In the genomic region with DNA sequence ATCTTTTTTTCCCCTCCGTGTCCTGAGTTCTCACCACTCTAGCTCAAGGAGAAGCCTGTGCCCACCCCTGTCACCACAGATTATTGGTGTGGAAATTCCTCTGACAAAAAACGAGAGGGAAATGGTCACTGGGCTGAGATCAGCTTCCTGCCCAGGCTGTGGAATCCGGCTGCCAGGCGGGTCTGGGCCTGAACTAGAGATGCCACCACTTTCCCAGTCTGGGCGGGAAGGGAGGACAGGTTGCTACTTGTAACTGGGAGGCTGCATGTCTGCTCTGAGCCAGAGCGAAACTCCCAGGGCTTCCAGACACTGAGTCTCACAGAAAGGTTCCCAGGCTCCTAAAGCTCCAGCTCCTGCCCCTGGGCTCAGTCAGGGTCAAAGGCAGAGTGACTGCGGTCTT, we compare ENCODE assay signal across 25 mouse cellular contexts. TPM values are rescaled to one million over a fixed set of nuclear protein-coding genes. Genes with fewer than 3 reads are reported as not detected.
DNase-seq lines count a peak whose midpoint lies in the region; ATAC-seq and TF ChIP-seq lines count a peak whose summit lies in the region.
"Had no signal": no experiment of that assay in that cellular context is flagged by ENCODE, and none has a peak within 500 bp of the region (broad histone marks: within the 10 kb centered on the region; RNA-seq: fewer than 3 reads in every experiment).

No protein-coding gene starts in this region.

- no peak for TF ChIP-seq CTCF in testis, adult 2 months (IDR thresholded peaks at IDR 0.05; ENCODE audit: control insufficient read depth, insufficient read depth, insufficient replicate concordance, low read depth, low read length)

- H3K4me2 ChIP-seq in stomach, embryonic 14.5 days (replicated peaks; ENCODE audit: low read depth, low read length) = no peak overlapping the region
- H3K4me2 ChIP-seq in neural tube, embryonic 15.5 days = no peak overlapping the region
- H3K4me2 ChIP-seq: forebrain, embryonic 12.5 days; hindbrain, embryonic 14.5 days; liver, embryonic 11.5 days; lung, embryonic 14.5 days; midbrain, embryonic 11.5 days; neural tube, embryonic 13.5 days had no signal

- H3K9ac ChIP-seq in stomach, embryonic 14.5 days (replicated peaks; ENCODE audit: low read depth, low read length) = no peak overlapping the region
- H3K9ac ChIP-seq in neural tube, embryonic 15.5 days (replicated peaks) = no peak overlapping the region
- H3K9ac ChIP-seq: forebrain, embryonic 12.5 days; hindbrain, embryonic 14.5 days; lung, embryonic 14.5 days; neural tube, embryonic 13.5 days had no signal

- intact Hi-C loops in left cerebral cortex, postnatal 14 days (cut with DNase I) = no loop called here

- peak overlapping the region; percentile 13 for H3K4me3 ChIP-seq in testis, adult 2 months (ENCODE audit: control insufficient read depth, low read depth, low read length)
- H3K4me3 ChIP-seq in stomach, embryonic 14.5 days (ENCODE audit: low read depth, low read length) = no peak overlapping the region
- H3K4me3 ChIP-seq in neural tube, embryonic 15.5 days (replicated peaks) = no peak overlapping the region
- H3K4me3 ChIP-seq: forebrain, embryonic 12.5 days; left cerebral cortex, adult 2 months; neural tube, embryonic 13.5 days had no signal

- WGBS in stomach, embryonic 14.5 days = 62% methylated on average over 7 of the region's 7 CpGs
- WGBS in neural tube, embryonic 15.5 days = 85% methylated on average over 7 of the region's 7 CpGs

- H3K4me1 ChIP-seq in testis, adult 2 months (ENCODE audit: control insufficient read depth, insufficient read depth, low read length) = no peaks in the 10 kb centered on the region
- H3K4me1 ChIP-seq in stomach, embryonic 14.5 days (ENCODE audit: control insufficient read depth, insufficient read depth, low read length) = 0 out of 2 replicates have a peak, but pooled peaks cover 4% of the 10 kb centered on the region
- no peaks in the 10 kb centered on the region for H3K4me1 ChIP-seq in neural tube, embryonic 15.5 days
- H3K4me1 ChIP-seq: forebrain, embryonic 12.5 days; neural tube, embryonic 13.5 days had no signal

- no peak for DNase-seq in testis, postnatal 14 days (ENCODE audit: low spot score)
- DNase-seq in forelimb bud, embryonic 11.5 days (ENCODE audit: low read depth, low spot score) = peak; percentile 46
- no peak for DNase-seq in left cerebral cortex, postnatal 14 days (ENCODE audit: low spot score in 2 of 2)
- no peak for DNase-seq in cerebellum, adult 9-11 months
- DNase-seq: adrenal gland, postnatal 36 days; B cell, adult 2 months; cerebellum, adult 9-10 months; gastrocnemius, postnatal 36 days; heart, postnatal 10 days; kidney, postnatal 10 days; lung, embryonic 14.5 days; lung, postnatal 4 days; thymus, postnatal 14 days had no signal

- no peak overlapping the region for H3K27ac ChIP-seq in testis, adult 2 months (ENCODE audit: control insufficient read depth, insufficient read depth, low read depth, low read length)
- peak overlapping the region; percentile 74 for H3K27ac ChIP-seq in stomach, embryonic 14.5 days (ENCODE audit: low read length)
- H3K27ac ChIP-seq in neural tube, embryonic 15.5 days (replicated peaks) = no peak overlapping the region
- H3K27ac ChIP-seq: forebrain, embryonic 12.5 days; hindbrain, embryonic 14.5 days; left cerebral cortex, adult 2 months; neural tube, embryonic 13.5 days had no signal

- no peaks in the 10 kb centered on the region for H3K9me3 ChIP-seq in stomach, embryonic 14.5 days (ENCODE audit: control insufficient read depth, low read depth, low read length)
- no peaks in the 10 kb centered on the region for H3K9me3 ChIP-seq in neural tube, embryonic 15.5 days (replicated peaks)
- H3K9me3 ChIP-seq: forebrain, embryonic 12.5 days; neural tube, embryonic 13.5 days had no signal

- H3K27me3 ChIP-seq in testis, adult 2 months (ENCODE audit: control insufficient read depth, insufficient read depth, low read length) = no peaks in the 10 kb centered on the region
- H3K27me3 ChIP-seq in stomach, embryonic 14.5 days (ENCODE audit: control insufficient read depth, insufficient read depth, low read length) = no peaks in the 10 kb centered on the region
- H3K27me3 ChIP-seq in neural tube, embryonic 15.5 days (replicated peaks) = 0 out of 2 replicates have a peak, but pooled peaks cover 2% of the 10 kb centered on the region
- H3K27me3 ChIP-seq: neural tube, embryonic 13.5 days; Patski had no signal

- TF ChIP-seq POLR2A in testis, adult 2 months (IDR thresholded peaks at IDR 0.05; ENCODE audit: control insufficient read depth, low read depth, low read length) = no peak

- peak; percentile 43; the same call in 1 of the 2 replicates for ATAC-seq in stomach, embryonic 14.5 days (ENCODE audit: insufficient number of reproducible peaks, insufficient read depth, low FRiP score, low read depth)
- no peak for ATAC-seq in neural tube, embryonic 15.5 days (ENCODE audit: low FRiP score)
- ATAC-seq: activated CD4-positive, CD25-positive, alpha-beta regulatory T cell, adult 4 months; intestine, embryonic 16.5 days; Patski had no signal

- H3K36me3 ChIP-seq in testis, adult 2 months (ENCODE audit: control insufficient read depth, insufficient read depth, low read length) = no peaks in the 10 kb centered on the region
- no peaks in the 10 kb centered on the region for H3K36me3 ChIP-seq in stomach, embryonic 14.5 days (ENCODE audit: control insufficient read depth, insufficient read depth, low read length)
- no peaks in the 10 kb centered on the region for H3K36me3 ChIP-seq in neural tube, embryonic 15.5 days
- H3K36me3 ChIP-seq: forebrain, embryonic 12.5 days; neural tube, embryonic 13.5 days had no signal

RNA-seq across cellular contexts. Expression of a gene that starts 11.0 kb away (rescaled TPM):
- 9.2 and 9.5 TPM in 2 replicates for polyA plus RNA-seq in testis, adult 2 months (2012; rRNA removed)
- polyA plus RNA-seq in stomach, embryonic 14.5 days (2014; fragmentation: Nextera tagmentation; extraction: Ambion mirVana) = 10.6 and 10.9 TPM in 2 replicates
- 7.8 TPM in 2 replicates for polyA plus RNA-seq in neural tube, embryonic 15.5 days (2015; fragmentation: Nextera tagmentation; extraction: Ambion mirVana)
- 10 to 100 TPM; 19.5 to 22.3 TPM for total RNA-seq in left cerebral cortex, postnatal 14 days (2021)

RNA-seq across cellular contexts. Expression of a gene that starts 11.8 kb away (rescaled TPM):
- 17.5 and 23.5 TPM in 2 replicates for polyA plus RNA-seq in testis, adult 2 months (2012; rRNA removed)
- 56.6 and 61.0 TPM in 2 replicates for polyA plus RNA-seq in stomach, embryonic 14.5 days (2014; fragmentation: Nextera tagmentation; extraction: Ambion mirVana)
- polyA plus RNA-seq in neural tube, embryonic 15.5 days (2015; fragmentation: Nextera tagmentation; extraction: Ambion mirVana) = 0.70 and 6.3 TPM in 2 replicates
- total RNA-seq in left cerebral cortex, postnatal 14 days (2021) = 1 to 10 TPM; 2.4 TPM

RNA-seq across cellular contexts. Expression of a gene that starts 26.7 kb away (rescaled TPM):
- polyA plus RNA-seq in testis, adult 2 months (2012; rRNA removed) = 11.2 and 13.0 TPM in 2 replicates
- polyA plus RNA-seq in stomach, embryonic 14.5 days (2014; fragmentation: Nextera tagmentation; extraction: Ambion mirVana) = 16.6 and 18.5 TPM in 2 replicates
- polyA plus RNA-seq in neural tube, embryonic 15.5 days (2015; fragmentation: Nextera tagmentation; extraction: Ambion mirVana) = 9.7 and 11.8 TPM in 2 replicates
- 1 to 10 TPM; 3.4 to 3.7 TPM for total RNA-seq in left cerebral cortex, postnatal 14 days (2021)
